Mouse (Mus musculus): ENCODE data around the gene Acsl5.

The Acsl5 gene

DNA sequence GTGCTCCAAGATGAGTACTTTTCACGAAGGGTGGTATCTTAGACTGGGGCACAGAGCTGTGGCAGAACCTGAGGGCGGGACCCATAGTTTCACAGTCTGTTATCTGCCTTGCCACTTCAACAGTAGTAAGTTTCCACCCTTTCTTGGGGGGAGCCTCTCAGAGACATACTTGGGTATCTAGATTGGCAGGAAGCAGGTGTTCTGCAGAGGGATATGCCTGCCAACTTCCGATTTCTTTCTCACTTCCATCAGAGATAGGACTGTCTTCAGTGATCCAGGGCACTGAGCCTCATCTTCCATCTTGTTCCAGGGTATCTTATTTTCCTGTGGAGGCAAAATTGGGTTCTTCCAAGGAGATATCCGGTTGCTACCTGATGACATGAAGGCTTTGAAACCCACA lies 32.4 kb downstream of the Acsl5 start:
- in situ Hi-C loops (cut with MboI), result no loop called here

DNA sequence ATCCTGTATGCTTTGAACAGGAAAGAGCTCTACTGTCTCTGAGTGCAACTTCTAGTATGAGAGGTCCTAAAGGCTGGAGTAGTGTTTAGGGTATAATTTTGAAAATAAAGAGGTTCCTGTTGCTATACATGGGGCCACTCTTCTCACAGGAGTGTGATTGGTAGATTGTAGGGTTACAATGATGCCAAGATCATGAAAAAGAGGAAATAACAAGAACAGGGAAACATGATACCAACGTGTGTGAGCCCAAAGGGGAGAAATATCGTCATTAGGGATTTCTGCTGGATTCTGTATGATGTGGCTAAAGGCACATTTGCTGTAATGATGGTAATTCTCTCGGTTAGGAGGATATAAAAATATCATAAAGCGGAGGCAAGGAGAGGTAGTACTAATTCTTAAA lies 34.3 kb downstream of the Acsl5 start:
- in situ Hi-C loops (cut with MboI), result no loop called here

DNA sequence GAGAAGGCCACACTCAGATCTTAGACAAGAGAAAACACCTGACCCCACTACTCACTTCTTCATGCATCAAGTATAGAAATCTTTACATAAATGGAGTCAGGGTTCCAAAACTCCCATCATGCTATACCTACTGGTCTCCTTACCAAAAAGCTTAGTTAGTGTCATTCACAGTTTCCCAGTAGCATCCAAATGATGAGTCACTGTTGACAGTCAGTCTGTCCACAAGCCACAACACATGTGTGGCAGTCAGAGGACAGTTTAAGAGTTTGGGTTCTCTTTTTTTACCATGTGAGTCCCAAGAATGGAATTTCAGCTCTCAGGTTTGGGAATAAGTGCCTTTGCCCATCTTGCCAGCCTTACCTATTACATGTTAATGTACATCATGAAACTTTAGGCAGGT lies 37.2 kb downstream of the Acsl5 start:
- in situ Hi-C loops (cut with MboI), result no loop called here

DNA sequence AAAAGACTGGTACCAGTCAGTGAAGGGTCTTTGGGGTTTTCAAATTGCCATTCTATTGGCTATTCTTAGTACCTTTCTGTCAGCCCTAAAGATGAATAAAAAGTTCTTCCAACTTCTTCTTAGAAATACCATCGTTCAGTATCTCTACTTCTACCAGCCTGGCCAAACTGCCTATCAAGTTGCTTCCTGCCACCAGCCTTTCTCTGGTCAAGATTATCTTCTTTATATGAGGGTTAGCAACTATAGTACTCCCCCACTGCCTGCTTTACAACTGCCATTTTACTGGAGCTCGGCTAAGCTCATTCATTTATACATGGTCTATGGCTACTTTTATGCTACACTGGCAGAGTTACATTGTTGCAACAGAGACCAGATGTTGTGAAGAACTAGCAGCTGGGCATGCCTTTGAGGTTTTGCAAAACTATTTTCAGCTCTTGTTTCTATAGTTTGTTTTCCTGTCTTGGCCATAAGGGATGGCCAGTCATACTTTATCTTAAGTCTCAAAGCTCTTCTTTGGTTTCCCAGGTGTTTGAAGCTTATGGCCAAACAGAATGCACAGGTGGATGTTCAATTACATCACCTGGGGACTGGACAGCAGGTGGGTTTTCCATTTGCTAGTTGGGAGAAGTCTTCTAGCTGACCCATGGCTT lies 39.0 kb downstream of the Acsl5 start:
- in situ Hi-C loops (cut with MboI), result no loop called here

- in situ Hi-C loops (cut with MboI), result no loop called here
Measured at GRCm38 (mm10) chr19:55292210-55292850, 40.6 kb downstream of the Acsl5 start.

DNA sequence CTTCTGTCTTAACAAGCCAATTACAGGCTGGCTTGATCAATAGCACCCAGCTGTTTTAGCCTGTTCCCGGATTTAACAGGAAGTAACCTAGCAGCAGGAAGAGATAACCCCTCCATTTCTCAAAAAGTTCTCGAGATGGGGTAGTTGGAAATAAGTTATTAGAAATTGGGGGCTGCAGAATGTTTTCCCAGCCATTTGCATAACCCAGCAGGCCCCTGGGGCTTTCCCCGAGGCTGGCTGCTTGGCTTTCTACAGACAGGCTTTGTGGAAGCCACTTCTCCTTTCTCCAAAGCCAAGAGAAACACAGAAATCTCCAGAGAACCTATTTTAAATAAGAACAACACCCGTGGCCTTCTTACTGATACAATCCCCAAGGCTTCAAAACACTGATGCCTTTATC lies 41.4 kb downstream of the Acsl5 start:
- in situ Hi-C loops (cut with MboI), result no loop called here

DNA sequence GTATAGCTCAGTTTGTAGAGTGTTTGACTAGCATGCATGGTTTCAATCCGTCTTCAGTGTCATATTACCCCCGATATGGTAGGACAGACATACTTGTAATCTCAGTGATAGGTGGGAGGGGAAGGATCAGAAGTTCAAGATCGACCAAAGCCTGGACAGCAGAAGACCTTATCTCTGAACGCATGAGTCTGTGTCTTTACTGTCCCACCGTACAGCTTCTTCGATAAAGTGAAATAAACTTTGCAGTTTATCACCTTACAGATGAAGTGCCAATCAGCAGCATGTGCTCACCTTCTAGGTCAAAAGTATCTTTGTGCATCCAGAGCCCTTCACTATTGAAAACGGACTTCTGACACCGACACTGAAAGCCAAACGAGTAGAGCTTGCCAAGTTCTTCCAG lies 43.3 kb downstream of the Acsl5 start:
- in situ Hi-C loops (cut with MboI), result no loop called here

DNA sequence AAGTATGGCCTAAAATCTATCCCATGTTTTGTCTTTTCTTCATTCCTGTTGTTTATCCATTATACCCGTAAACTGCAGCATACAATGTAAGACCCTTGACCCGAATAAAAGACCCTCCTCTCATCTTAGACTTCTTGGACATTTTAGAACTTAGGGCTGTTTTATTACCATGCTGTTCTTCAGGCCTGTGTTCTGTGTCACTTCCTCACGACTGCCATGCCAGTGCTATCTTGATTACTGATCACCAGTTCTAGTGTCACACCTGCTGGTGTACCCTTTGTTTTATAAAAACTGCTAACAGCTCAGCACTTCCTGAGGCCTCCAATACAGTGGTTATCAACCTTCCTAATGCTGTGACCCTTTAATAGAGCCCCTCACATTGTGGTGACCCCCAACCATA lies 43.8 kb downstream of the Acsl5 start:
- in situ Hi-C loops (cut with MboI), result no loop called here

- in situ Hi-C loops (cut with MboI), result no loop called here
Measured at GRCm38 (mm10) chr19:55296301-55296700, 44.6 kb downstream of the Acsl5 start.

DNA sequence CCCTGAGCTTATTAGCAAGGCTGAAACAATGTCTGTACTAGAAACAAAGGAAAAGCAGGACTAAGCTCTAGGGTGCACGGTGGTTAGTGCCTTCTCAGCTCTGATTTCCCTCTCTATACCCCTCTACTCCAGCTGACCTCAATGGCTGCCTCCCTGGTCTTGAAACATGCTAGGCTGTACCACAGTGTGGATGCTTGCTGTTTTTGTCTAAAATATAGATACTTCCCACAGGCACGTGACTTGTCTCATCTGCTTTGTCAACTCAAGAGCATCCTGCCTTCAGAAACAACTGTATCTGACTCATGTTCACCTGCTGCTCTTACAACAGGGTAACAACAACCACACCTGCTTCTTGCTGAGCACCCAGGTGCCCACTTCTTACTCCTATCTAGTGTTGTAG lies 45.8 kb downstream of the Acsl5 start:
- in situ Hi-C loops (cut with MboI), result no loop called here

DNA sequence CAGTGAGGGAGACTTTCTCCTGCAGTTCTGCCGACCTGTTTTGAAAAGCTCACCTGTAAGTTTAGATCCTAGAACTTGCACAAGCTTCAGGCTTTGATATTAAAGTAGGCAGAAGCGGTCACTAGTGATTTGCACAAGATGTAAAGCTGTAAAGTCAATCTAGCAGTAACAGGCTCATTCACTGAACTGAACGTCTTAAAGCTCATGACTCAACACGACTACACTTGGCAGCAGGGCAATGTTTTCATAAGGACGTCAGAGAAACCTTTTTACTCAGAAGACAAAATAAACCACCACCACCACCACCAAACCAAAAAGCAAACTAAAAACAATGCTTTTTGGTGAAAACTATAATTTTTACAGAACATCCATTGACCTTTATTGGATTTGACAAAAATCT lies 46.2 kb downstream of the Acsl5 start:
- in situ Hi-C loops (cut with MboI), result no loop called here

GRCm38 (mm10) chr19:55299378-55299777 lies 47.6 kb downstream of the Acsl5 start:
- in situ Hi-C loops (cut with MboI), result no loop called here

- in situ Hi-C loops (cut with MboI), result no loop called here
Measured at GRCm38 (mm10) chr19:55300525-55300924, 48.8 kb downstream of the Acsl5 start.

DNA sequence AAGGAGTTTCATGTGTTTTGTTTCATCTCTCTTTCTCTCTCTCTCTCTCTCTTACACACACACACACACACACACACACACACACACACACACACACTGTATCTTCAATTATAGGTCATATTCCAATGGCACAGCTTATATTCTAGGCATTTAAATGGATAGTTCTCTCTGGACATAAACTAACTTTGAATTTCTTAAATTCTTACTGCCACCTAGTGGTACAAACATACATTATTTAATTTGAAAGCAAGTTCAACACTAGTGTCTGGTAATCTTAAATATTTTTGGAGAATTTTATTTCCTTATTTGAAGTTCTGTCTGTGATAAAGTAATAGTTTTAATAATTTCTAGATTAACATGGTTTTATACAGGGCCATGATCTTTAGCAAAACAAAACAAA lies 53.3 kb downstream of the Acsl5 start:
- in situ Hi-C loops (cut with MboI), result no loop called here

- in situ Hi-C loops (cut with MboI), result no loop called here
Measured at GRCm38 (mm10) chr19:55311874-55312273, 60.1 kb downstream of the Acsl5 start.

DNA sequence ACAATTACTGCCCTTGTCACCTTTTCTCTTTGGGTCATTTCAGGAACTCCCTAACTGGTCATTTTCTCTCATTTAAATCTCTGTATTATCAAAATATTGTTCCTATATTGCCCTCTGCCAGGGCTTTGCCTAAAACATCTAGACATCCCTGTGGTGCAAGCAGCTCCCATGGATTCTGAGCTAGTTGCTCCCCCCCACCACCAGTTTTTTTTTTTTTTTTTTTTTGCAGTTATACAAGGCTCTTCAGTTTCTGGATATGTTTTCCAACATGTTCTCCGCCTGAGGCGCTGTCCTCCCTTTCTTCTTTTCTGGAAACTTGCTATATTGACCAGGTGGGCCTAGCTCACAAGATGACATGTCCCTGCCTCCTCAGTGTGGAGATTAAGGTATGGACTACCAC lies 61.9 kb downstream of the Acsl5 start:
- in situ Hi-C loops (cut with MboI), result no loop called here

GRCm38 (mm10) chr19:55315452-55316108 lies 63.8 kb downstream of the Acsl5 start, which contains the start of gene Zdhhc6:
Gene Zdhhc6, minus strand, starts transcription at chr19:55316032.
- in situ Hi-C loops (cut with MboI), result no loop called here

DNA sequence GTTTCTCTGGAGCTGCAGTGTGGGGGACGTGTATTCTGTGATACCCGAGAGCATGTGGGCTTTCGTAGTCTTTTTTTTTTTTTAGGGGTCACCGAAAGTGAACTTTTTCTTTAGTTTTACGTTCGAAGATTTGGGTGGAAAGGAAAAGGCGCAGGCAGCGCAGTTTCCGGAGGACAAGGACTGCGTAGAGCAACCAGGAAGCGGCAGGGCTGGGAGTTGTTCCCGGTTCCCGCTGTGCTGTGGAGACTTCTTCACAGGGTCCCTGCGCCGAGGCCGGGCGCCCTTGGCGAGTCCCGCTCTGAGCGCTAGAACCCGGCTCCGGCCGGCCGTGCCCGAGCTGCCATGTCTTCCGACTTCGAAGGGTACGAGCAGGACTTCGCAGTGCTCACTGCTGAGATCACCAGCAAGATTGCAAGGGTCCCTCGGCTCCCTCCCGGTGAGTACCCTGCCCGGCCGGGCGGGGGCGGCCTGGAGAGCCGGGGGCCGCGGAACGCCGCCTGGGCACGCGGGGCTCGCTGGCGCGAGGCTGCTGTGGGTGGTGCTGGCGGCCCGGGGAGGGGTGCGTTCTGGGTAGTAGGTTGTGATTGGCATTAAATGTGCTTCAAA lies 64.5 kb downstream of the Acsl5 start, which contains the start of gene Vti1a:
Gene Vti1a (plus strand): TSS at position 187 of the 606 bp plus-strand sequence.
- in situ Hi-C loops (cut with MboI), result no loop called here

DNA sequence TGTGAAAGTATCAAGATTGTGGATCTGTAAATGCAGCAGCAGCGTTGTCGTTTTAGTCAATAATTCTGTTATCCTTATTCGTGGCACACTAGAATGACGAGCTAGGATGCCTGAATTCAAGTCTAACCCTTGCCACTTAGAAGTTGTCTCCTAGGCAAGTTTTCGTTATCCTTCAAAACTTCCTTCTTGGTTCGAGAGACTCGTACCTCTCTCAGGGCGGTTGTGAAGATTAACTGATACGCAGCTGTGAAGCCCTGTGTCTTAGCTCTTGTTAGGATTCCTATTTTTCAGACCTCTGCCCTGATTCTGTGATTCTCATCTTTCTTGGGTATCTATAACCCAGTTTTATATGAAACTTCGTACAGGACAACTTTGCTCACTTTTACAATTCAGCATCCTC lies 65.2 kb downstream of the Acsl5 start:
- in situ Hi-C loops (cut with MboI), result no loop called here

GRCm38 (mm10) chr19:55319036-55319435 lies 67.3 kb downstream of the Acsl5 start:
- in situ Hi-C loops (cut with MboI), result no loop called here

- in situ Hi-C loops (cut with MboI), result no loop called here
Measured at GRCm38 (mm10) chr19:55319521-55319920, 67.8 kb downstream of the Acsl5 start.

DNA sequence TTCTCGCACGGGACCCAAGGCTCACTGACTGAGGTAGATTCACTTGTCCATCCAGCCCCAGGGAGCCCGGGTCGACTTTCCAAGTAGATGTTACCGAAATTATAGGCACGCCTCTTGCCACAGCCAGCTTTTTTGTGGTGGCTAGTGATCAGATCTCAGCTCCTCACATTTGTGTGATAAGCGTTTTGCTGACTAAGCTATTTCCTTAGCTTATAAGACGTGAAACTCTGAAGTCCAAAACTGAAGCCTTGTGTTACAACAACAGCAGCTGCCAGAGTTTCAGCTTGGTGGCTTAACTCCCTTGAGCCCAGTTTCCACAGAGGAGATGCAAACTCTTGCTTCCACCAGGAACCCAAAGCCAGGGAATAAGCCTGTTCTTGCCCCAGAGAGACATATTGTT lies 70.9 kb downstream of the Acsl5 start:
- in situ Hi-C loops (cut with MboI), result no loop called here

DNA sequence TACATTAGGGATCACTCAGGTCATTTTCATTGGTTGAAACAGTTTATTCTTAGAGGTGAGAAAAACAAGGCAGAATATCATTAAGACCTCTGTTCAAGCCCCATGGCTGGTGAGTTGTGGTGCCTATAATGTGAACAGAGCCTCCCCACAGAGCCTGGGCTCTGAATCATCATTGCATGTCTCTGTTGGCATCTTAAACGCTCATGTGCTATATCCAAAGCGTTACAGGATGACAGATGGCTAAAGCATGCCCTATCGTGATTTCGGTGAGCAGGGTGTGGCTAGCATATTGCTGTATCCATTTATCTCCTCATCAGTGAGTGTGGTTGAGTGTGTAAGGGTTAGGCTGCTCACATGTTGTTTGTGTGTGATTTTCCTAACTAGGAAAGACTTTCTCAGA lies 75.8 kb downstream of the Acsl5 start:
- in situ Hi-C loops (cut with MboI), result no loop called here
